Mouse (Mus musculus): ENCODE data around the gene Ms4a6c.
"Not testable (repeated sequence)": the region's sequence is repeated elsewhere in the genome, so short reads cannot be mapped to it uniquely, and the experiment has no call there.

The Ms4a6c gene

GRCm38 (mm10) chr19:11469215-11469614 lies at the start of gene Ms4a6c:
TSS of gene Ms4a6c (plus strand) at chr19:11469366.
- DNase-seq (ENCODE audit: low spot score), result not testable (repeated sequence)

GRCm38 (mm10) chr19:11431209-11431608 lies 38.0 kb upstream of the Ms4a6c start:
- DNase-seq (ENCODE audit: low spot score), result not testable (repeated sequence)

- no peak for DNase-seq (ENCODE audit: low spot score)
These were observed 33.9 kb upstream of the Ms4a6c start for GRCm38 (mm10) chr19:11435058-11435834.

- no peak for DNase-seq (ENCODE audit: low spot score)
These were observed 25.8 kb upstream of the Ms4a6c start, which contains the start of gene Ms4a4b for GRCm38 (mm10) chr19:11443338-11443737. TSS of gene Ms4a4b (plus strand) at chr19:11443553.

GRCm38 (mm10) chr19:11443964-11444363 lies 25.2 kb upstream of the Ms4a6c start:
- DNase-seq (ENCODE audit: low spot score), result no peak

- DNase-seq (ENCODE audit: low spot score), result no peak
These were observed 21.9 kb upstream of the Ms4a6c start for GRCm38 (mm10) chr19:11447238-11447637.

GRCm38 (mm10) chr19:11459041-11459440 lies 10.1 kb upstream of the Ms4a6c start:
- DNase-seq (ENCODE audit: low spot score), result not testable (repeated sequence)

- DNase-seq (ENCODE audit: low spot score), result not testable (repeated sequence)
These were observed 4.4 kb upstream of the Ms4a6c start for GRCm38 (mm10) chr19:11464795-11465194.

GRCm38 (mm10) chr19:11466471-11466870 lies 2.7 kb upstream of the Ms4a6c start:
- no peak for DNase-seq (ENCODE audit: low spot score)

GRCm38 (mm10) chr19:11468361-11468760 lies 805 bp upstream of the Ms4a6c start:
- DNase-seq (ENCODE audit: low spot score), result not testable (repeated sequence)

- DNase-seq (ENCODE audit: low spot score), result no peak
These were observed 10.5 kb downstream of the Ms4a6c start for GRCm38 (mm10) chr19:11479714-11480113.

- DNase-seq (ENCODE audit: low spot score), result no peak
These were observed 13.5 kb downstream of the Ms4a6c start for GRCm38 (mm10) chr19:11482684-11483083.

GRCm38 (mm10) chr19:11483941-11484340 lies 14.8 kb downstream of the Ms4a6c start:
- no peak for DNase-seq (ENCODE audit: low spot score)

- DNase-seq (ENCODE audit: low spot score), result no peak
These were observed 15.2 kb downstream of the Ms4a6c start for GRCm38 (mm10) chr19:11484388-11484787.

- DNase-seq (ENCODE audit: low spot score), result no peak
These were observed 16.1 kb downstream of the Ms4a6c start for GRCm38 (mm10) chr19:11485266-11485665.

- DNase-seq (ENCODE audit: low spot score), result no peak
These were observed 16.6 kb downstream of the Ms4a6c start, which contains the start of gene Gm8369 for GRCm38 (mm10) chr19:11485746-11486145. TSS of gene Gm8369 (plus strand) at chr19:11485938.

GRCm38 (mm10) chr19:11486599-11486998 lies 17.4 kb downstream of the Ms4a6c start:
- DNase-seq (ENCODE audit: low spot score), result no peak

- DNase-seq (ENCODE audit: low spot score), result no peak
These were observed 22.4 kb downstream of the Ms4a6c start for GRCm38 (mm10) chr19:11491406-11492189.

- no peak for DNase-seq (ENCODE audit: low spot score)
These were observed 23.5 kb downstream of the Ms4a6c start for GRCm38 (mm10) chr19:11492671-11493070.

GRCm38 (mm10) chr19:11494519-11494918 lies 25.4 kb downstream of the Ms4a6c start:
- no peak for DNase-seq (ENCODE audit: low spot score)

GRCm38 (mm10) chr19:11496361-11496760 lies 27.2 kb downstream of the Ms4a6c start:
- DNase-seq (ENCODE audit: low spot score), result no peak

- not testable (repeated sequence) for DNase-seq (ENCODE audit: low spot score)
These were observed 28.1 kb downstream of the Ms4a6c start for GRCm38 (mm10) chr19:11497300-11497699.

- DNase-seq (ENCODE audit: low spot score), result no peak
These were observed 31.6 kb downstream of the Ms4a6c start for GRCm38 (mm10) chr19:11500796-11501195.
